Mouse (Mus musculus) limb, embryonic 14.5 days (tissue): Measurements from ENCODE around the gene Gclm. TPM values are rescaled to one million over a fixed set of nuclear protein-coding genes. Genes with fewer than 3 reads are reported as not detected.
"Not testable (repeated sequence)": the region's sequence is repeated elsewhere in the genome, so short reads cannot be mapped to it uniquely, and the experiment has no call there.

ENCODE experiments used
- ATAC-seq: fragments of 200-750 bp; cut with Nextera tagmentation; 2 replicates; pipeline ENCODE4 v1.8.0; 2017; ENCODE audit warnings: low read depth, moderate number of reproducible peaks, moderate TSS enrichment; ENCODE audit not compliant: low FRiP score
- DNase-seq: peaks from one replicate; pipeline ENCODE4 v3.0.0-alpha.2; 2015; ENCODE audit warnings: low spot score
- H3K27ac ChIP-seq: fragments of 300-500 bp; sonication (generic); replicated peaks from 2 replicates; pipeline ENCODE4 v1.5.1; 2014; ENCODE audit warnings: low read depth, mild to moderate bottlenecking, low read length, moderate library complexity, mixed read lengths
- H3K27me3 ChIP-seq: fragments of 300-500 bp; sonication (generic); 2 replicates; pipeline ENCODE4 v1.6.1; 2014; ENCODE audit warnings: low read length, mixed read lengths; ENCODE audit not compliant: control insufficient read depth, insufficient read depth
- H3K36me3 ChIP-seq: fragments of 300-500 bp; sonication (generic); 2 replicates; pipeline ENCODE4 v1.6.1; 2014; ENCODE audit warnings: mild to moderate bottlenecking, low read length, moderate library complexity, mixed read lengths; ENCODE audit not compliant: control insufficient read depth, insufficient read depth
- H3K4me1 ChIP-seq: fragments of 300-500 bp; sonication (generic); 2 replicates; pipeline ENCODE4 v1.6.1; 2014; ENCODE audit warnings: antibody characterized with exemption, low read length, mixed read lengths; ENCODE audit not compliant: control insufficient read depth, insufficient read depth
- H3K4me2 ChIP-seq: fragments of 300-500 bp; sonication (generic); replicated peaks from 2 replicates; pipeline ENCODE4 v1.6.1; 2014; ENCODE audit warnings: low read depth, mild to moderate bottlenecking, low read length, moderate library complexity; ENCODE audit not compliant: severe bottlenecking
- H3K4me3 ChIP-seq: fragments of 300-500 bp; sonication (generic); replicated peaks from 2 replicates; pipeline ENCODE4 v1.5.1; 2014; ENCODE audit warnings: low read length
- H3K9ac ChIP-seq: fragments of 300-500 bp; sonication (generic); 2 replicates; pipeline ENCODE4 v1.6.1; 2014; ENCODE audit warnings: mild to moderate bottlenecking, low read depth, low read length, moderate library complexity; ENCODE audit not compliant: severe bottlenecking
- H3K9me3 ChIP-seq: fragments of 300-500 bp; sonication (generic); 2 replicates; pipeline ENCODE4 v1.6.1; 2016; ENCODE audit warnings: low read length; ENCODE audit not compliant: control insufficient read depth
- POLR2A ChIP-seq: fragments of 200-500 bp; IDR thresholded peaks from 2 replicates; pipeline ENCODE4 v1.8.0; 2012; ENCODE audit warnings: inconsistent platforms, mild to moderate bottlenecking, moderate library complexity, borderline replicate concordance; ENCODE audit not compliant: insufficient read depth, insufficient read length; ENCODE audit errors: extremely low read depth
- WGBS: fragments of 180-500 bp; shearing (Covaris S2); extraction: QIAGEN DNeasy Blood & Tissue Kit; methylation state at CpG from one replicate; pipeline ENCODE4 v1.1.7; 2014; 5-methylcytosine and 5-hydroxymethylcytosine counted together
- polyA plus RNA-seq, 2 experiments: library from polyadenylated mRNA; depleted of rRNA in 1 of 2; stranded (reverse) in 1 of 2; unstranded in 1 of 2; fragments of >200 nt; fragmentation: Nextera tagmentation in 1 of 2; extraction: Ambion mirVana in 1 of 2; gene quantifications; 2 replicates each; pipeline versions ENCODE4 v1.2.1 to v1.2.3; 2012 to 2014

The Gclm gene
- polyA plus RNA-seq, 2 experiments = 30.4 to 58.4 TPM

GRCm38 (mm10) chr3:122273407-122274240 lies 28.3 kb downstream of the Gclm start:
- Histone ChIP-seq H3K9me3 (no peaks in the 10 kb centered on the region), H3K4me3 (peak overlapping the region; percentile 80), H3K4me1 (peaks cover 18% of the 10 kb centered on the region), H3K9ac (peak overlapping the region; percentile 41), H3K4me2 (peak overlapping the region; percentile 39), H3K27me3 (no peaks in the 10 kb centered on the region), H3K27ac (no peak overlapping the region), H3K36me3 (peaks cover 35% of the 10 kb centered on the region)
- DNase-seq = no peak
- TF ChIP-seq POLR2A = peak; percentile 77; the same call in 1 of the 2 replicates
- ATAC-seq = no peak
- WGBS = 10% methylated on average over 19 of the region's 20 CpGs

GRCm38 (mm10) chr3:122274241-122275024 lies 29.1 kb downstream of the Gclm start, which contains the start of gene Dnttip2:
Gene Dnttip2, plus strand, starts transcription at chr3:122274388.
- peak within 1 kb of the TSS; percentile 81 for H3K9ac ChIP-seq
- peak within 1 kb of the TSS; percentile 66 for H3K4me2 ChIP-seq
- ATAC-seq = peak; percentile 98
- peaks cover 18% of the 10 kb centered on the region for H3K4me1 ChIP-seq
- H3K36me3 ChIP-seq = peaks cover 43% of the 10 kb centered on the region
- WGBS = 1% methylated on average over 57 of the region's 57 CpGs
- H3K4me3 ChIP-seq = peak within 1 kb of the TSS; percentile 80
- H3K27ac ChIP-seq = peak within 1 kb of the TSS; percentile 69; the same call in 1 of the 2 replicates
- no peaks in the 10 kb centered on the region for H3K27me3 ChIP-seq
- no peaks in the 10 kb centered on the region for H3K9me3 ChIP-seq
- TF ChIP-seq POLR2A = peak; percentile 76; the same call in 1 of the 2 replicates
- peak; percentile 98 for DNase-seq

- 80% methylated on average over 10 of the region's 10 CpGs for WGBS
These were observed 29.8 kb downstream of the Gclm start for GRCm38 (mm10) chr3:122275111-122275510.

GRCm38 (mm10) chr3:122287195-122287594 lies 41.8 kb downstream of the Gclm start:
- TF ChIP-seq POLR2A = no peak
- Histone ChIP-seq H3K27ac (no peak overlapping the region), H3K36me3 (peaks cover 35% of the 10 kb centered on the region), H3K27me3 (no peaks in the 10 kb centered on the region), H3K4me1 (no peaks in the 10 kb centered on the region; the same call in none of the 2 replicates), H3K9ac (no peak overlapping the region), H3K4me2 (no peak overlapping the region), H3K4me3 (no peak overlapping the region), H3K9me3 (no peaks in the 10 kb centered on the region)
- DNase-seq (no peak), ATAC-seq (no peak)
- 66% methylated on average over 5 of the region's 5 CpGs for WGBS

More at GRCm38 (mm10) chr3:122275111-122275510, 29.8 kb downstream of the Gclm start:
- Histone ChIP-seq H3K9ac (peak overlapping the region; percentile 81), H3K4me2 (peak overlapping the region; percentile 66), H3K27me3 (no peaks in the 10 kb centered on the region), H3K27ac (no peak overlapping the region), H3K4me1 (peaks cover 18% of the 10 kb centered on the region), H3K36me3 (peaks cover 50% of the 10 kb centered on the region), H3K4me3 (peak overlapping the region; percentile 80), H3K9me3 (no peaks in the 10 kb centered on the region)
- DNase-seq (no peak), ATAC-seq (no peak)
- no peak for TF ChIP-seq POLR2A

GRCm38 (mm10) chr3:122288613-122289195 lies 43.3 kb downstream of the Gclm start:
- Histone ChIP-seq H3K36me3 (peaks cover 20% of the 10 kb centered on the region), H3K4me1 (peaks cover 3% of the 10 kb centered on the region), H3K9ac (no peak overlapping the region), H3K9me3 (no peaks in the 10 kb centered on the region), H3K27ac (no peak overlapping the region), H3K4me3 (no peak overlapping the region), H3K4me2 (no peak overlapping the region), H3K27me3 (no peaks in the 10 kb centered on the region)
- TF ChIP-seq POLR2A = no peak
- DNase-seq (no peak), ATAC-seq (no peak)
- 71% methylated on average over 5 of the region's 5 CpGs for WGBS

GRCm38 (mm10) chr3:122289344-122289743 lies 44.0 kb downstream of the Gclm start:
- not testable (repeated sequence) for ATAC-seq, H3K27me3 ChIP-seq, H3K4me2 ChIP-seq, H3K9ac ChIP-seq, H3K9me3 ChIP-seq, DNase-seq, H3K4me1 ChIP-seq, H3K27ac ChIP-seq, H3K4me3 ChIP-seq
- H3K36me3 ChIP-seq = peaks cover 13% of the 10 kb centered on the region
- 75% methylated on average over 3 of the region's 4 CpGs for WGBS
